Mouse (Mus musculus) midbrain, postnatal 0 days (tissue): ENCODE results near the gene B3galt4. TPM values are rescaled to one million over a fixed set of nuclear protein-coding genes. Genes with fewer than 3 reads are reported as not detected.
A peak's percentile ranks its signal among the peaks of the same experiment; 100 is the strongest.

Experiments
- ATAC-seq: fragments of 200-750 bp; cut with Nextera tagmentation; 2 replicates; pipeline ENCODE4 v1.8.0; 2017; ENCODE audit warnings: moderate number of reproducible peaks, mild to moderate bottlenecking, moderate TSS enrichment, moderate library complexity; ENCODE audit not compliant: low FRiP score
- DNase-seq: peaks from one replicate; pipeline ENCODE4 v3.0.0-alpha.2; 2015; ENCODE audit warnings: low spot score
- H3K27ac ChIP-seq: fragments of 300-500 bp; sonication (generic); 2 replicates; pipeline ENCODE4 v1.5.1; 2014; ENCODE audit warnings: low read depth, mild to moderate bottlenecking, low read length, mixed read lengths
- H3K27me3 ChIP-seq: fragments of 300-500 bp; sonication (generic); 2 replicates; pipeline ENCODE4 v1.6.1; 2014; ENCODE audit warnings: low read length, control low read depth, mixed read lengths; ENCODE audit not compliant: insufficient read depth
- H3K36me3 ChIP-seq: fragments of 300-500 bp; sonication (generic); 2 replicates; pipeline ENCODE4 v1.6.1; 2014; ENCODE audit warnings: low read length, control low read depth, mixed read lengths; ENCODE audit not compliant: insufficient read depth
- H3K4me1 ChIP-seq: fragments of 300-500 bp; sonication (generic); 2 replicates; pipeline ENCODE4 v1.6.1; 2014; ENCODE audit warnings: mild to moderate bottlenecking, control low read depth, antibody characterized with exemption, low read length, mixed read lengths; ENCODE audit not compliant: insufficient read depth
- H3K4me2 ChIP-seq: fragments of 300-500 bp; sonication (generic); 2 replicates; pipeline ENCODE4 v1.6.1; 2014; ENCODE audit warnings: low read depth, mild to moderate bottlenecking, low read length, mixed read lengths; ENCODE audit not compliant: poor library complexity, severe bottlenecking
- H3K4me3 ChIP-seq: fragments of 300-500 bp; sonication (generic); 2 replicates; pipeline ENCODE4 v1.5.1; 2014; ENCODE audit warnings: low read depth, mild to moderate bottlenecking, low read length, moderate library complexity
- H3K9ac ChIP-seq: fragments of 300-500 bp; sonication (generic); replicated peaks from 2 replicates; pipeline ENCODE4 v1.6.1; 2014; ENCODE audit warnings: mild to moderate bottlenecking, low read length, moderate library complexity, mixed read lengths; ENCODE audit not compliant: poor library complexity, severe bottlenecking
- H3K9me3 ChIP-seq: fragments of 300-500 bp; sonication (generic); 2 replicates; pipeline ENCODE4 v1.6.1; 2016; ENCODE audit warnings: low read length, control low read depth
- CTCF ChIP-seq: IDR thresholded peaks from 2 replicates; pipeline ENCODE4 v1.5.1; 2016; ENCODE audit warnings: antibody characterized with exemption, mild to moderate bottlenecking
- WGBS: fragments of 180-500 bp; shearing (Covaris S2); extraction: QIAGEN DNeasy Blood & Tissue Kit; methylation state at CpG from one replicate; pipeline ENCODE4 v1.1.7; 2014; 5-methylcytosine and 5-hydroxymethylcytosine counted together
- polyA plus RNA-seq: library from polyadenylated mRNA; unstranded; fragments of >200 nt; fragmentation: Nextera tagmentation; extraction: Ambion mirVana; gene quantifications from 2 replicates; pipeline ENCODE4 v1.2.1, GENCODE M21; 2015
- total RNA-seq: library from RNA; depleted of rRNA; stranded (reverse); fragments of >200 nt; gene quantifications from 2 replicates; pipeline ENCODE4 v1.2.3, GENCODE M21; 2014

B3galt4 gene
- total and polyA plus RNA-seq, 2 experiments from 2014 or later: 11.1 to 14.1 TPM

- TF ChIP-seq CTCF: no peak
- Histone ChIP-seq H3K4me3 (no peak overlapping the region), H3K9ac (no peak overlapping the region), H3K4me2 (no peak overlapping the region), H3K27ac (no peak overlapping the region), H3K9me3 (no peaks in the 10 kb centered on the region), H3K4me1 (peaks cover 5% of the 10 kb centered on the region; the same call in 1 of the 2 replicates), H3K36me3 (peaks cover 27% of the 10 kb centered on the region), H3K27me3 (no peaks in the 10 kb centered on the region)
- ATAC-seq: no peak
- DNase-seq: no peak
- 90% methylated on average over 28 of the region's 28 CpGs for WGBS
These were observed 39.4 kb downstream of the B3galt4 start for GRCm38 (mm10) chr17:33911813-33912414.

GRCm38 (mm10) chr17:33911052-33911812, 40.1 kb downstream of the B3galt4 start:
- no peak overlapping the region for H3K4me2 ChIP-seq
- no peak overlapping the region for H3K4me3 ChIP-seq
- H3K9ac ChIP-seq: no peak overlapping the region
- 92% methylated on average over 31 of the region's 31 CpGs for WGBS
- no peak for DNase-seq
- H3K4me1 ChIP-seq: peaks cover 5% of the 10 kb centered on the region; the same call in 1 of the 2 replicates
- no peak overlapping the region for H3K27ac ChIP-seq
- H3K36me3 ChIP-seq: peaks cover 27% of the 10 kb centered on the region
- H3K9me3 ChIP-seq: no peaks in the 10 kb centered on the region
- H3K27me3 ChIP-seq: no peaks in the 10 kb centered on the region
- ATAC-seq: no peak
- no peak for TF ChIP-seq CTCF

GRCm38 (mm10) chr17:33910346-33911051, 40.8 kb downstream of the B3galt4 start:
- no peaks in the 10 kb centered on the region for H3K9me3 ChIP-seq
- ATAC-seq: no peak
- H3K27me3 ChIP-seq: no peaks in the 10 kb centered on the region
- H3K36me3 ChIP-seq: peaks cover 27% of the 10 kb centered on the region
- peak overlapping the region; percentile 52 for H3K4me3 ChIP-seq
- peak; percentile 46 for TF ChIP-seq CTCF
- no peak overlapping the region; the same call in 1 of the 2 replicates for H3K27ac ChIP-seq
- WGBS: 56% methylated on average over 11 of the region's 11 CpGs
- DNase-seq: no peak
- H3K4me2 ChIP-seq: peak overlapping the region; percentile 92
- peaks cover 5% of the 10 kb centered on the region; the same call in 1 of the 2 replicates for H3K4me1 ChIP-seq
- H3K9ac ChIP-seq: peak overlapping the region; percentile 58; the same call in 1 of the 2 replicates

GRCm38 (mm10) chr17:33909869-33910250, 41.4 kb downstream of the B3galt4 start:
- WGBS: under 1% methylated on average over 14 of the region's 14 CpGs
- Histone ChIP-seq H3K27me3 (no peaks in the 10 kb centered on the region), H3K36me3 (peaks cover 27% of the 10 kb centered on the region), H3K4me2 (peak overlapping the region; percentile 92), H3K27ac (peak overlapping the region; percentile 62), H3K4me3 (peak overlapping the region; percentile 52), H3K9me3 (no peaks in the 10 kb centered on the region), H3K9ac (peak overlapping the region; percentile 58), H3K4me1 (peaks cover 5% of the 10 kb centered on the region; the same call in 1 of the 2 replicates)
- DNase-seq (peak; percentile 21), ATAC-seq (peak; percentile 1)
- no peak for TF ChIP-seq CTCF

GRCm38 (mm10) chr17:33909077-33909868, 42.0 kb downstream of the B3galt4 start, which contains the start of gene Daxx:
Gene Daxx, plus strand, starts transcription at chr17:33909414.
- Histone ChIP-seq H3K4me2 (peak within 1 kb of the TSS; percentile 92), H3K4me3 (peak within 1 kb of the TSS; percentile 52), H3K9me3 (no peaks in the 10 kb centered on the region), H3K27ac (peak within 1 kb of the TSS; percentile 93), H3K27me3 (no peaks in the 10 kb centered on the region), H3K4me1 (peaks cover 5% of the 10 kb centered on the region; the same call in 1 of the 2 replicates), H3K36me3 (peaks cover 26% of the 10 kb centered on the region), H3K9ac (peak within 1 kb of the TSS; percentile 80)
- under 1% methylated on average over 66 of the region's 68 CpGs for WGBS
- ATAC-seq (peak; percentile 96), DNase-seq (peak; percentile 99)
- TF ChIP-seq CTCF: peak; percentile 6
